Mouse (Mus musculus): Measurements from ENCODE around the gene Eva1c.
"Not testable (repeated sequence)": the region's sequence is repeated elsewhere in the genome, so short reads cannot be mapped to it uniquely, and the experiment has no call there.

Eva1c gene

DNA sequence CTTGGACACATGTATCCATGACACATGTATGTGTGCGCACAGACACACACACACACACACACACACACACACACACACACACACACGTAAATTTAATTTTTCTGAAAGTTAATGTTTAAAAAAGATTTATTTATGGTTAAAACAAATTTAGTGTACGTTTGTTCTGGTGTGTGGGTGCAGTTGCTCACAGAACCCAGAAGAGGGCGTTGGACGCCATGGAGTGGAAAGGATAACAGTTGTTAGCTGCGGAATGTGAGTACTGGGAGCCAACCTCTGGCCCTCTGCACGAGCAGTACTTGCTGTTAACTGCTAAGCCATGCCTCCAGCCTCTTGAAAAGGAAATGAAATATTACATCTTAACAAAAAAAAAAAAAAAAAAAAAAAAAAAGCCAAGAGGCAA, at the start of gene Eva1c:
Gene Eva1c (plus strand): TSS at position 263 of the 400 bp plus-strand sequence.
- DNase-seq (ENCODE audit: low spot score in 2 of 2): no peak

DNA sequence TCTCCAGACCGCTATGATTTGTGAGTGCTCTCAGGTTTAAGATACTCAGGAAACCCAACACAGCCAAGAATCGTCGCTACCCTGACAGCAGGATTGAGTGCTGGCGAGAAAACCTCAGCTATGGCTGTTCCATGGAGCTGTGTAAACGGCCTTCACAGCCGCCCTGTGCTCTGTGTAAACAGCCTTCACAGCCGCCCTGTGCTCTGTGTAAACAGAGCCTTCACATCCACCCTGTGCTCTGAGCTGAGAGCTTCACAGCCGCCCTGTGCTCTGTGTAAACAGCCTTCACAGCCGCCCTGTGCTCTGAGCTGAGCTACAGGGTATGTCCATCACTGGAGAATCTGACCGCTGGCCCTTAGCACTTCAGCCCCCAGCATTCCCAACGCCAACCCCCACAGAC, 46.7 kb upstream of the Eva1c start:
- DNase-seq (ENCODE audit: low spot score in 2 of 2): no peak

DNA sequence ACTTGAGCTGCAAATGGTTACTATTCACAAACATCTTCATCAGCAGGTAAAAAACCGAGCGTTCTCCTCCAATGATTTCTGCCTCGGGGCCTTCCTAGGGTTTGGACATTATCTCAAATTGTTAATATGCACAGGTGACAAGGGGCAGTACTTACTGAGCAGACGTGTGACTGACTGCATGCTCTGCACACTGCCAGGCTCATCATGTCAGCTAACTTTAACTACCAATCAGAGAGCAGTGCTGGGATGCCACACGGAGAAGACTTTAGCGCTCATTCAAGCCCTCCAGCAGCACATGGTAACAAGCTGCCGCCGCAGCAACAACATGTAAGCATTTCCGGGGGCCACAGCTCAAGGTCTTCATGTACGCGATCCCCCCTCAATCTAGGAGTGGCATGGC, 43.2 kb upstream of the Eva1c start:
- no peak for DNase-seq (ENCODE audit: low spot score in 2 of 2)

- DNase-seq (ENCODE audit: low spot score in 2 of 2): no peak
These were observed 41.3 kb upstream of the Eva1c start for GRCm38 (mm10) chr16:90785257-90785656.

DNA sequence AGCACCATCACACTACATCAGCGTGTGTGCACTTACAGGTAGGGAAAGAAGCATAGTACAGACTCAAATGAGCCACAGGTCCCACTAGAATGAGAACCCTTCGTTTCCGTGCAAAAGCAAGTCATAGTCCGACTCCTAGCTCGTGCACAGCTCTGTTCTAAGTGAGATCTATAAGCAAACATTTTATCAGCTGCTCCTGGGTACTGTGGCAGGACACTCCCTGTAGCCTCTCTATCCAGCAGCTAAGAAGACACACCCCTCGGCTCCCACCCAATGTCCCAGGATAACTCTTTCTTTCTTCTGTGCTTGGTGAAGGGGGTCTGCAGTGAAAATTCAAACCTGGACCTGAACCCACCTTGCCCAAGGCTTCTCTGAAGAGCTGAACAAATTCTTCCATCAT, 37.9 kb upstream of the Eva1c start:
- DNase-seq (ENCODE audit: low spot score in 2 of 2): no peak

GRCm38 (mm10) chr16:90790946-90791345, 35.6 kb upstream of the Eva1c start:
- DNase-seq (ENCODE audit: low spot score in 2 of 2): no peak

DNA sequence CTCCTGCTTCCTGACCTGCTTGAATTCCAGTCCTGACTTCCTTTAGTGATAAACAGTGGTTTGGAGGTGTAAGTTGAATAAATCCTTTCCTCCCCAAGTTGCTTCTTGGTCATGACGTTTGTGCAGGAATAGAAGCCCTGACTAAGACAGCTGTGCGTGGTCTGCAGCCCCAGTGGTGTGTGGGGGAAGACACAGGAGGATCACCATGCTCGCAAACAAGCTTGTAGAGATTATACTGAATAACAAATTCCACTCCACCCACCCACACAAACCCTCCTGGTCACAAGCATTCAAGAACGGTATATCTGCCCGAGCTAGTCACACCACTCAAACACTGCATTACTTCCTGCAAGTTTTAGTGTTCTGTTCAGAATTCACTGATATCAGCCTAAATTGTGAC, 34.5 kb upstream of the Eva1c start:
- DNase-seq (ENCODE audit: low spot score in 2 of 2): no peak

GRCm38 (mm10) chr16:90792500-90792899, 34.0 kb upstream of the Eva1c start:
- DNase-seq (ENCODE audit: low spot score in 2 of 2): no peak

DNA sequence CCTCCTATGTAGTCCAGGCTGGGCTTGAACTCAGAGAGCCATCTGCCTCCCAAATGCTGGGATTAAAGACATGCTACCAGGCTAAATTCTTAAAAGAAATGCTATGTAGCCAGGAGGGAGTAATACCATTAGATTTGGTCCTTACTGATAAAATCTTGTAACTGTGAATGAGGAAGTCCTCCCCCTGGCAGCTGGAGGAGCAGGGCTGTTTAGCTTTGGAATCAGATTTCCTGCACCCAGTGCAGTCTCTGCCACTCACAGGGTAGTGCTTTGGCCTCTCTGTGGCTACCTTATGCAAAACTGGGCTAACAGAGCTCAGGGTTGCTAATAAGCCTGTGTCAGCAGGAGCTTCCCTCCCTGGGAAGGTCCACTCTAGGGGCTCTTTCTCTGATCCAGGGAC, 31.8 kb upstream of the Eva1c start:
- DNase-seq (ENCODE audit: low spot score in 2 of 2): no peak

DNA sequence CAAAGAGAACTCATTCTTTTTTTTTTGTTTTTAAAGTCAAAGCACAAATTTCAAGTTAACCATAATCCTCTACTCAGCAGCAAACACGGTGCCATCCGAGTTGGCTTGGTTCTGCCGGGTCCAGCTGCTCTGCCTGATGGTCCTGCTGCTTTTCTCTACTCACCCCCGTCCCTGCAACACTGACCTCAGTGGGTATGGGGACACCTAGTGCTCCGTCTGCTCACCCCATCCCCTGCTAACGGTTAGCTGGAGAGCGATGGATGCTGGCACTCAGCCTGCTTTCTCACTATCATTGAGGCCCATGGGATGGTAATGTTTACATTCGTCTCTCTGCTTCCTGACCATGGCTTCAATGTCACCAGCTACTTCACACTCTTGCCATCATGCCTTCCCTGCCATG, 28.1 kb upstream of the Eva1c start:
- no peak for DNase-seq (ENCODE audit: low spot score in 2 of 2)

DNA sequence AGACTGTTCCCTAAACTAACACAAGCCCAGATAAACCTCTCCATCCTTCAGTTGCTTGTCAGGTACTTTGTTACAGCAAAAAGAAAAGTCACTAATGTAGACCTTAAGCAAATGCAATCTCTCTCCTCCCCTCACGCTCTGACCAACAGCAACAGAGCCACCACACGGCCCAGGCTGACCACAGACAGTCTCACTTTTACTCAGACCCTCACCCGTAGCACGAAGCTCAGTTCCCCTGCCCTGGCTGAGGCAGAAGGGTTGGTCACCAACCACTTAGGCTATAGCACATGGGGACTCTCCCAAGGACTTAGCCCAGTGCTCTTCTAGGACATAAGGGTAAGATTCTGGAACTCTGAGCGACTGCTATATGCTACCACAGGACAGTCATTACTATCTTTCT, 27.7 kb upstream of the Eva1c start:
- no peak for DNase-seq (ENCODE audit: low spot score in 2 of 2)

DNA sequence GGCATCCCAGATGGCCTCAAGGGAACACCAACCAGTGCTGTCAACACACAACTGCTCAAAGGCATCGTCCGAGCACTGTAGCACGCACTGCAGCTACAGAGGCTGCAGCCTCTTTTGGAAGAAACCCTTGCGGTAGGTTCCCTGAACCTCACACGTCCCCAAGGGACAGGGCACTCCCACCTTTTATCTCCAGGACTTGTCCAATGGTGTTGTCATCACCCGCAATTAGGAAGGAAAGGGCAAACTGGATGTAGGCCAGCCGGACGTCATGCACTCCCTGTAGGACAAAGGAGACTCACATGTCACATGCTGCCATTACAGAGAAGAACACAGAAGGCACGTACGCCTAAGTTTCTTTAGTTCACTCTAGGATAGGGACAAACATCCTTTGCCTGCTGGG, 26.7 kb upstream of the Eva1c start:
- DNase-seq (ENCODE audit: low spot score in 2 of 2): no peak

GRCm38 (mm10) chr16:90801251-90801650, 25.3 kb upstream of the Eva1c start:
- no peak for DNase-seq (ENCODE audit: low spot score in 2 of 2)

- no peak for DNase-seq (ENCODE audit: low spot score in 2 of 2)
These were observed 24.6 kb upstream of the Eva1c start for GRCm38 (mm10) chr16:90801928-90802327.

GRCm38 (mm10) chr16:90804466-90804865, 22.1 kb upstream of the Eva1c start:
- DNase-seq (ENCODE audit: low spot score in 2 of 2): no peak

DNA sequence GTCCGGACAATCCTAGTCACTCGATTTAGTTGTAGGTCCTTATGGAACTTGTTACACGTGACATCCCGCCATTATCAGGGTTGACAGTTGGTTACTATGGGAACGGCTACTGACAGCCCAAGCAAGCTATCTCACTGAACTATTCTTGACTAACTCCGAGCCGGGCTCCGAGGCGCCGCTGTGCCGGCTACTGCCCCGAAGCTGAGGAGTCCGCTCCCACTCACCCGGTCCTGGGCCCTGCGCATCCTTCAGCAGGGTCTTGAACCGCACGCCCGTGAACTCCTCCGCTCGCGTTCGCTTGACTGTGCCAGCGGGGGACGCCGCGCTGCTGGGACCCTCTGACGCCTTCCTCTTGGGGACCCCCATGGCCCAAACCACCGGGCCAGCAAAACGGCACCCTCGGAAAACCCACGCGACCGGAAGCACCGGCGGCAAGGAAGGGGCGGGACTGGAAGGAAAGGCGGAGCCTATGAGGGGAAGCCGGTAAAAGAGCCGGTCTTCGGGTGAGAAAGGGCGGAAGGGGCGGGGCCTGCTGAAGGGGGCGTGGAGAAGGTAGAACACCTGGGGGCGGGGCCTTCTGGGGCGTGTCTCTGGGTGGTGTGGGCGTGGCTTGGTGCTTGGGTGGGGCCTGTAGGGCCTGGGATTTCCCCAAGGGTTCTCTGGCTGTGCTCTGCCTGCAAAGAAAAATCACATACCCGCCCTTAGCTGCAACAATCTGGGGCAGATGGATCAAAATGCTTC, 16.4 kb upstream of the Eva1c start, which contains the start of gene Urb1:
Gene Urb1 (minus strand): TSS at position 439 of the 741 bp plus-strand sequence.
- DNase-seq (ENCODE audit: low spot score in 2 of 2): peak; percentile 100

DNA sequence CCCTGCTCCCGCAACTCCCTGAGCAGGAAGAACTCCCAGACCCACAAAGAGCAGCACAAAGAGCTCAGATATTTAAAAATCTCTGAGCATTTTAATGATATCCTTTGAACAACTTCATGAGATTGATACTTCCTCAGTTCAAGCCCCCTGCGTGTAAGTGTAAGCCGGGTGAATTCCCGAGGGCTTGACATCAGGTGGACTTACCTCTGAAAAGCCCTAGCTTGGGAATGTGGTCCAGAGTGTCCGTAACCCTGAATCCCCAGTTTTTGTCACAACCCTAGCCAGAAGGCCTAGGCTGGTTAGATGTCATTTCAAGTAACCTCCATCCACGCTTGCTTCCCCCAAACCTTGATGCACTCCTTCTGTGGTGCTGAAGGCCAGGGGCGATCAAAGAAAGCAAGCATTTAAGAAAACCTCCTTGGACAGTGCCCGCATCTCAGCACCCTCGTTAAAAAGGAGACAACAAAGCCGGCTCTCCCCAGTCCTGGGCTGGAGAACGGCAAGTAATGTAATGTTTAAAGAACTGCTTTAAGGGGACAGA, 15.7 kb upstream of the Eva1c start:
- DNase-seq (ENCODE audit: low spot score in 2 of 2): no peak

GRCm38 (mm10) chr16:90812086-90812485, 14.4 kb upstream of the Eva1c start:
- no peak for DNase-seq (ENCODE audit: low spot score in 2 of 2)

DNA sequence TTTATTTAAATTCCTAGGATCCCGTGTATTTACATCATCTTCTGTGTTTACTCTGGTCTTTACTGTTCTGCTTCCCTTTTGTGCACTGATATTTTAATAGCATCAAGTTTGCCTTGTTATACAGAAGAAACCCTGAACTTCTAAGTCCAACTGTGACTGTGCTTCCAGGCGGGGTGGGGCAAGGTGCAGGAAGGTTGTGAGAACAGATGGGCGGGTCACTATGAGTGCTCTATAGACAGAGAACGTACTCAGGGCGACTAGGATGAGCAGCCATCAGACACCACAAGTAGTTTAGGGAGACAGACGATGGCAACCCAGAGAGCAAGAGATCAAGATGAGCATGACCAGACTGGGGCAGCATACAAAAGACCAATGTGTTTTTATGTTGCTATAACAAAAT, 6.2 kb upstream of the Eva1c start:
- no peak for DNase-seq (ENCODE audit: low spot score in 2 of 2)

DNA sequence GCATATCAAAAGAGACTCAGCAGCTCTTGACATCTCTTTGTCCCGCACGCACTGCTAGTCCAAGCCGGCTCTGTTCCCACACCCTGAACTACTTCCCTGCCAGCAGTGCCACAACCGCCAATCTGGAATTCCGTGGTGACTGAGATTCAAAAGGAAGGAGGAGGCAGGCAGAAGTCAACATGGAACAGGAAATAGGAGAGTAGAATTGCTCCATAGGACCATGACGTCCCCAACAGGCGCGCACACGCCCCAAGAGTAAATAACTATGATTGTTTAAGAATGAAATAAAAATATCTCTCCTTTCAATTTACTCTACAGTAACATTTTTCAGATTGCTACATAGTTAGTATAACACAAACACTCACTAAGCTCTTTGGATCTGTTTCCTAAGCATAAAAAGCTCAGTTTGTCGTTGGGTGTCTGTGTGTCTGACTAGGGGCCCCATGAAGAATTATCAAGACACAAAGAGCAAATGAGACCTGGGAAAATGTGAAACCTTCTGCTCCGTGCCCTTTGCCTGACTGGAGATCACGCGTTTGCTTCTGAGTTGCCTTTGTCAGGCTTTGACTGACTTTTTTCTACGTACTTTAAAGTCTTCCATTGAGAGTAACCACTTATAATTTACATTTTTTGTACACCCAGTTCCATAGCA, 5.3 kb upstream of the Eva1c start:
- no peak for DNase-seq (ENCODE audit: low spot score in 2 of 2)

DNA sequence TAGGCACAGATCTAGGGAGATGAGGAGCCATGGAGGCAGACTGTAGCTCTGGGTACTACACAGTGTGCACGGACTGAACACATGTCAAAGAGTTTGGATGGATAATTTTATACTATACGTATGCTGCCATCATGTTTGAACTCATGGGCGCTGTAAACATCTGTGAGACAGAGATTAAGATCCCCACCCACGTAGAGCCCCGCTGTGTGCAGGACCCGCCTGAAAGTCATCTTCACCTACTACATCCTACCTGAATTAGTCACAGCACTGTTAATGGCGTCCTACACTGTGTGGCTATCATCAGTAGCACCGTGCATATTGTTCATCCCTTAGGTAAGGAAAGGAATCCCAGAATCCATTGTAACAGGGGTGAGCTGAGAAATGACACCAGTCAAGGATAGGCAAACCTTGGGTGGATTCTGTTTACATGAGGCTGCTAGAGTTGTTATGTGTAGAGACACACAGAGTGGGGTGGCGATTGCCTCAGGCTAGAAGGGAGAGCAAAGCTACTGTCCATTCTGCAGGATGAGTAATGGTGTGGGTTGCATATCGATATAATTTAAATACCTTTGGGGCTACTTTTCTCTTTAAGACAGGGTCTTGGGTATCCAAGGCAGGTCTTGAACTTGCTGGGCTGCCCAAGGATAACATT, 4.1 kb upstream of the Eva1c start:
- DNase-seq (ENCODE audit: low spot score in 2 of 2): no peak

DNA sequence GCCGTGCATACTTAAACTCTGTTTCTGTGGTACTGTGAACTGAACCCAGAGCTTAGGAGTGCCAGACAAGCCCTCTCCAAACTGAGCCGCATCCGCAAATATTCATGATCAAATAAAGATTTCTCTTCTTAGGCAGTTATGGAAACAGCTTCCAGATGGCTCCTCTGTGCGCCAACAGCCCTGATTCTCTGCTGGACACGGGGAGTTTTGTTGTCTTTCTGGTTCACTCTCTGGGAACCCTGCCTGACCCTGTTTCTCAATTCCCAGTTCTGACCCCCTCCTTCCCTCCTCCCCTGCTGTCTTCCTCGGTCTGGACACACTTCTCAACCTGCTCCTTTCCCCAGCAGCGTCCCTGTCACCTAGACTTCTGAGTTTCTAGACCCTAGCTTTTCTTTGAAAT, 3.5 kb upstream of the Eva1c start:
- DNase-seq (ENCODE audit: low spot score in 2 of 2): no peak

GRCm38 (mm10) chr16:90823986-90824385, 2.5 kb upstream of the Eva1c start:
- not testable (repeated sequence) for DNase-seq (ENCODE audit: low spot score in 2 of 2)
